Mouse (Mus musculus): ENCODE data around the gene Gpr61.

Gpr61 gene

GRCm38 (mm10) chr3:108129804-108130203, 24.9 kb downstream of the Gpr61 start:
- no peak for DNase-seq (ENCODE audit: low read depth)

- DNase-seq (ENCODE audit: low read depth): no peak
Observed at GRCm38 (mm10) chr3:108129367-108129766, 25.3 kb downstream of the Gpr61 start.

- DNase-seq (ENCODE audit: low read depth): no peak
Observed at GRCm38 (mm10) chr3:108128520-108128919, 26.2 kb downstream of the Gpr61 start.

GRCm38 (mm10) chr3:108126327-108126726, 28.4 kb downstream of the Gpr61 start:
- no peak for DNase-seq (ENCODE audit: low read depth)

GRCm38 (mm10) chr3:108124131-108124530, 30.6 kb downstream of the Gpr61 start:
- no peak for DNase-seq (ENCODE audit: low read depth)

- DNase-seq (ENCODE audit: low read depth): no peak
Observed at GRCm38 (mm10) chr3:108123242-108123641, 31.4 kb downstream of the Gpr61 start.

- DNase-seq (ENCODE audit: low read depth): no peak
Observed at GRCm38 (mm10) chr3:108121101-108121500, 33.6 kb downstream of the Gpr61 start.

- no peak for DNase-seq (ENCODE audit: low read depth)
Observed at GRCm38 (mm10) chr3:108117465-108117864, 37.2 kb downstream of the Gpr61 start.

- no peak for DNase-seq (ENCODE audit: low read depth)
Observed at GRCm38 (mm10) chr3:108113591-108114289, 40.9 kb downstream of the Gpr61 start.

- DNase-seq (ENCODE audit: low read depth): no peak
Observed at GRCm38 (mm10) chr3:108112666-108113065, 42.0 kb downstream of the Gpr61 start.

GRCm38 (mm10) chr3:108112246-108112645, 42.4 kb downstream of the Gpr61 start:
- DNase-seq (ENCODE audit: low read depth): no peak

GRCm38 (mm10) chr3:108111320-108111719, 43.4 kb downstream of the Gpr61 start:
- DNase-seq (ENCODE audit: low read depth): no peak

- no peak for DNase-seq (ENCODE audit: low read depth)
Observed at GRCm38 (mm10) chr3:108105281-108105680, 49.4 kb downstream of the Gpr61 start.

GRCm38 (mm10) chr3:108102075-108102474, 52.6 kb downstream of the Gpr61 start:
- no peak for DNase-seq (ENCODE audit: low read depth)

GRCm38 (mm10) chr3:108101594-108101993, 53.1 kb downstream of the Gpr61 start:
- DNase-seq (ENCODE audit: low read depth): no peak

Data from NIH3T3 (cell line).